Mouse (Mus musculus) kidney, embryonic 16.5 days (tissue): ENCODE measurements around the gene Sgsh. TPM values are rescaled to one million over a fixed set of nuclear protein-coding genes. Genes with fewer than 3 reads are reported as not detected.
"Not testable (repeated sequence)": the region's sequence is repeated elsewhere in the genome, so short reads cannot be mapped to it uniquely, and the experiment has no call there.

ENCODE experiments used
- ATAC-seq: fragments of 200-750 bp; cut with Nextera tagmentation; 2 replicates; pipeline ENCODE4 v1.8.0; 2017; ENCODE audit warnings: moderate TSS enrichment; ENCODE audit not compliant: low FRiP score, low TSS enrichment
- H3K27ac ChIP-seq: fragments of 300-500 bp; sonication (generic); 2 replicates; pipeline ENCODE4 v1.5.1; 2014; ENCODE audit warnings: low read length
- H3K27me3 ChIP-seq: fragments of 300-500 bp; sonication (generic); 2 replicates; pipeline ENCODE4 v1.6.1; 2014; ENCODE audit warnings: low read length, control low read depth, mixed read lengths; ENCODE audit not compliant: insufficient read depth
- H3K36me3 ChIP-seq: fragments of 300-500 bp; sonication (generic); 2 replicates; pipeline ENCODE4 v1.6.1; 2014; ENCODE audit warnings: low read length, control low read depth, mixed read lengths; ENCODE audit not compliant: insufficient read depth
- H3K4me1 ChIP-seq: fragments of 300-500 bp; sonication (generic); 2 replicates; pipeline ENCODE4 v1.6.1; 2014; ENCODE audit warnings: low read length, control low read depth, mixed read lengths; ENCODE audit not compliant: insufficient read depth
- H3K4me2 ChIP-seq: fragments of 300-500 bp; sonication (generic); replicated peaks from 2 replicates; pipeline ENCODE4 v1.6.1; 2014; ENCODE audit warnings: low read depth, low read length
- H3K4me3 ChIP-seq: fragments of 300-500 bp; sonication (generic); 2 replicates; pipeline ENCODE4 v1.5.1; 2014; ENCODE audit warnings: mild to moderate bottlenecking, low read length
- H3K9ac ChIP-seq: fragments of 300-500 bp; sonication (generic); replicated peaks from 2 replicates; pipeline ENCODE4 v1.6.1; 2014; ENCODE audit warnings: low read length
- H3K9me3 ChIP-seq: fragments of 300-500 bp; sonication (generic); 2 replicates; pipeline ENCODE4 v1.6.1; 2016; ENCODE audit warnings: low read length, control low read depth
- WGBS: fragments of 180-500 bp; shearing (Covaris S2); extraction: QIAGEN DNeasy Blood & Tissue Kit; methylation state at CpG from one replicate; pipeline ENCODE4 v1.1.7; 2014; 5-methylcytosine and 5-hydroxymethylcytosine counted together
- polyA plus RNA-seq: library from polyadenylated mRNA; unstranded; fragments of >200 nt; fragmentation: Nextera tagmentation; extraction: Ambion mirVana; gene quantifications from 2 replicates; pipeline ENCODE4 v1.2.1, GENCODE M21; 2015

Gene Sgsh
- polyA plus RNA-seq, 1 experiment from 2014 or later: 8.7 TPM

DNA sequence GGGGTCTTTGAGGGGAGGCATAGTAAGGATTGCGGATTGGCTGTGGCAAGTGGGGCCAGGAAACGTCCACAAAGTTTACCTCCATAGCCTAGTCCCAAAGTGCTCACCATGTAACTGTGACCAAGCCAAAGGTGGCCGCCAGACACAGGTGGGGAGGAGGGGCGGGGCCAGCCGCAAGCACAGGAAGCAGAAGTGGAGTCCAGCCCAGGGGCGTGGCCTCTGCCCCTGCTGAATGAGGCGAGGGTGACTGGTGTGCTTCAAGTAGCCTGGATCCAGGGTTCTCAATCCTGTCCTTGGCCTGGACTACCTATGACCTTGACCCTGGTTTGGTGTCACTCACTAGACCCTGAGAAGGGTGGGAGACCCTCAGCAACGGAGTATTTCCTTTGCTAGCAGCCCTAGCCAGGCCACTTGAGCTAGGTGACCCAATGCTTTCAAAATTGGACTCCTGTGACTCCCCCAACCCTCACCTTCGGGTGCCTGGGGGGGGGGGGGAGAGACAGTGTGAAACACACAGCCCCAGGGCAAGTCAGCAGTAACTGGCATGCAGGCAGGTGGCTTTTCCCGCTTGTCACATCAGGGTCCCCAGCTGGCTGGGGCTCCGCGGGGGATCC lies 36.8 kb upstream of the Sgsh start:
- 16% methylated on average over 11 of the region's 12 CpGs for WGBS
- Histone ChIP-seq H3K4me1 (peaks cover 27% of the 10 kb centered on the region), H3K27ac (no peak overlapping the region), H3K4me3 (peak overlapping the region; percentile 69), H3K9ac (peak overlapping the region; percentile 69), H3K36me3 (no peaks in the 10 kb centered on the region), H3K9me3 (no peaks in the 10 kb centered on the region), H3K4me2 (peak overlapping the region; percentile 85), H3K27me3 (peaks cover 19% of the 10 kb centered on the region)
- ATAC-seq: no peak

DNA sequence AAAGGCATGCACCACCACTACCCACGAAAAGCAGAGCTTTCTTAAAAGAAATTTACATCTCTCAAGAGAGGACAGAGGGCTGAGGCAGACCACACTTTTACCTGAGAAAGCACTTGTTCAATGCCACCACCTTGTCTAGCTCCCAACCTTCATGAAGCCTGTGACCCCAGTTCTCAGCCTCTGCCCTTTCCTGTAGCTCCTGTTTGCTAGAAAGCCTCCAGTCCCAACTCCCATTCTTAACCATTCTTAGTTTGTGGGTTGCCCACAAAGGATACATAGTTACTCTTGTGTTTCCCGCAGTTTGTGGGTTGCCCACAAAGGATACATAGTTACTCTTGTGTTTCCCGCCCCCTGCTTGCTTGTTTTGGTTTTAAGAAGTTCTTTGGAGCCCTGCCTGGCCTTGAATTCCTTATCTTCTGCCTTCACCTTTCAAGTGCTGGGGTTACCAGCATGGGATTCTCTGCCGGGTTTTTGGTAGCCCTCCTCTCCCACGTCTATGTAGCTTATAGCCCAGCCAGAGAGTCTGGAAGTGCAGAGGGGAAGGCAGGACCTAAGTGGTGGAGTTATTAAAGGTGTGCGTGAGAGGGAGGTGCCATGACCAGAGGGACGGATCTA lies 36.2 kb upstream of the Sgsh start:
- Histone ChIP-seq H3K4me1 (peaks cover 27% of the 10 kb centered on the region), H3K36me3 (no peaks in the 10 kb centered on the region), H3K4me2 (peak overlapping the region; percentile 96; the same call in 1 of the 2 replicates), H3K4me3 (no peak overlapping the region), H3K9me3 (no peaks in the 10 kb centered on the region), H3K27ac (no peak overlapping the region), H3K9ac (no peak overlapping the region), H3K27me3 (peaks cover 19% of the 10 kb centered on the region)
- WGBS: 44% methylated on average over 7 of the region's 7 CpGs
- ATAC-seq: no peak

- WGBS: 2% methylated on average over 53 of the region's 53 CpGs
- H3K27me3 ChIP-seq: peaks cover 19% of the 10 kb centered on the region
- peak overlapping the region; percentile 73 for H3K27ac ChIP-seq
- H3K9ac ChIP-seq: peak overlapping the region; percentile 77
- H3K36me3 ChIP-seq: no peaks in the 10 kb centered on the region
- peaks cover 27% of the 10 kb centered on the region for H3K4me1 ChIP-seq
- H3K4me3 ChIP-seq: peak overlapping the region; percentile 72
- peak overlapping the region; percentile 96 for H3K4me2 ChIP-seq
- no peaks in the 10 kb centered on the region for H3K9me3 ChIP-seq
- ATAC-seq: peak; percentile 53
These were observed 35.2 kb upstream of the Sgsh start for GRCm38 (mm10) chr11:119390271-119391231.

- Histone ChIP-seq H3K27ac (peak overlapping the region; percentile 73; the same call in 1 of the 2 replicates), H3K36me3 (no peaks in the 10 kb centered on the region), H3K4me1 (peaks cover 27% of the 10 kb centered on the region), H3K9ac (peak overlapping the region; percentile 77), H3K4me3 (peak overlapping the region; percentile 72), H3K27me3 (peaks cover 15% of the 10 kb centered on the region), H3K9me3 (no peaks in the 10 kb centered on the region), H3K4me2 (peak overlapping the region; percentile 96)
- peak; percentile 53 for ATAC-seq
- under 1% methylated on average over 35 of the region's 35 CpGs for WGBS
These were observed 34.5 kb upstream of the Sgsh start for GRCm38 (mm10) chr11:119389851-119390270.

GRCm38 (mm10) chr11:119387273-119387672 lies 31.9 kb upstream of the Sgsh start:
- not testable (repeated sequence) for H3K27ac ChIP-seq, H3K36me3 ChIP-seq, H3K4me2 ChIP-seq, H3K9ac ChIP-seq, H3K4me3 ChIP-seq, ATAC-seq, H3K27me3 ChIP-seq, H3K9me3 ChIP-seq
- peaks cover 20% of the 10 kb centered on the region for H3K4me1 ChIP-seq
- WGBS: 14% methylated on average over 3 of the region's 3 CpGs

GRCm38 (mm10) chr11:119386306-119386705 lies 31.0 kb upstream of the Sgsh start:
- Histone ChIP-seq H3K9ac (no peak overlapping the region), H3K36me3 (no peaks in the 10 kb centered on the region), H3K4me3 (no peak overlapping the region), H3K27me3 (peaks cover 5% of the 10 kb centered on the region), H3K4me1 (peaks cover 13% of the 10 kb centered on the region), H3K9me3 (no peaks in the 10 kb centered on the region), H3K27ac (no peak overlapping the region), H3K4me2 (no peak overlapping the region)
- no peak for ATAC-seq
- WGBS: over 99% methylated on average over 5 of the region's 5 CpGs

DNA sequence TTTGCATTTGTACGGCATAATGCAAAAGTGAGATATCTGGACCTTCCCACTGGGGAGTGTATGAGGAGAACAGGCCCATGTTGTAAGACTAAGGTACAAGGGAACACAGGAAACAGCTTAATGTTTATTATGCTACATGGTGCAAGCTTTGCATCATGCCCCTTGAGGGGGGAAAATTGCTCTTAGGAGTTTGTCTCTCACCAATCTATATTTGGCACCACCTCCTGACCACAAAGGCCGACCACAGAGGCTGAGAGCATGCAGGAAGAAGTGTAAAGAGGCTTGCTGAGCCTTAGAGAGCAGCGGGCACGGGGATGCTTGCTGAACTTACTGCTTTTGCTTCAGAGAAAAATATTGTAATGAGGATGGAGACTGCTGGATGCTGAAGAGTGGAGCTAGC lies 29.6 kb upstream of the Sgsh start:
- no peak overlapping the region for H3K4me3 ChIP-seq
- H3K4me2 ChIP-seq: no peak overlapping the region
- H3K27ac ChIP-seq: no peak overlapping the region
- no peak for ATAC-seq
- H3K9me3 ChIP-seq: no peaks in the 10 kb centered on the region
- H3K36me3 ChIP-seq: no peaks in the 10 kb centered on the region
- H3K9ac ChIP-seq: no peak overlapping the region
- 87% methylated on average over 4 of the region's 4 CpGs for WGBS
- H3K27me3 ChIP-seq: peaks cover 5% of the 10 kb centered on the region
- H3K4me1 ChIP-seq: peaks cover 6% of the 10 kb centered on the region

DNA sequence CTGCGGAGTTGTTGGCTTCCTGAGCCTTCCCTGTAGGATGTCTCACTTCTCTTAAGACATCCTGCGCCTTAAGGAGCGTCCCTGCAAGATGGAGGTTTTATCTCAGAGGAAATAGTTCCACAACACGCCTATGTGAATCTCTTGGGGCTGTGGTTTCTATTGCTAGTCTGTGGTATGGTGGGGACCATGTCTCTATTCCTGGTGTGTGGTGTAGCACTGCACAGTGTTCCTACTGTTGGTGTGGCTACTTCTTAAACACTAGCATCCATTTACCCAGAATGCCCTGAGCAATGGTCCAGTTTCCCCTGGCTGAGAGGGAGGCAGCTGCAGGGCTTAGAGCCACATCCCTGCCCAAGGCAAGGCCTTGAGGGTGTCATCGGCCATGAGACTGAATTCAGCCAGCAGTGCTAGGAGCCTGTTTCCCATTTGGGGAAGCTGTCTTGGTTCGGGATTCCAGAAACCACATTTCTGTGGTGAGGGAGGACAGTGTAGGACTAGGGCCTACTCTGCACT lies 27.1 kb upstream of the Sgsh start:
- no peaks in the 10 kb centered on the region for H3K27me3 ChIP-seq

DNA sequence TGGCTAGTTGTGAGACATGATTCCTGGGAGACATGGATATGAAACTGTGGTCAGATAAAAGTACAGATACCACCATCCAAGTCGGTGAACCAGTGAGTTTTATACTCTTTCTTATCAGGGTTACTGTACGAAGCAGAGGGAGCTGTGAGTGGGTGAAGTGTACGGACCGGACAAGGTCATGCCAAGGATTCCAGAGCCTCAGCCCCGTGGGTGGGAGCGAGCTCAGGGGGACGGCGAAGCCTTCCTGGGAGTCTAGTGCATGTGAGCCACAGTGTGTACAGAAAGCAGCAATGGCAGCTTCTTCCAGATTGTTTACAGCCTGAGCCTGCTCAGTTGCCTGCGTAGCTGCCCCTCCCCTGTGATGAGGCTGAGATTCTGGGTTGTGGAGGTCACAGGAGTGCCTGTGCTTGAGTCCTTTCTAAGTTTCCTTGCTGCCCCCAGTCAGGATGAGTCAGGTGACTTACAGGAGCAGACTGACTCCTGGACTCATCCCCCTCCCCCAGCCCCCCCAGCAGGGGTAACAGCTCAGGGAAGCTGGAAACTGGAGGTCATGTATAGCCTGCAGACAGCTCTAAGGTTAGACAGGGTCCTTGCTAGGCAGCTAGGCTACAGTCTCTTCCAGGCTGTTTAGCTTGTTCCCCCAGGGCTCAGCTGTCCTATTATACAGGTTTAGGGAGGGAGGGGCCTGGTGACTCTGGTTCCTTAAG lies 26.4 kb upstream of the Sgsh start:
- Histone ChIP-seq H3K36me3 (peaks cover 13% of the 10 kb centered on the region; the same call in 1 of the 2 replicates), H3K27me3 (no peaks in the 10 kb centered on the region), H3K9me3 (no peaks in the 10 kb centered on the region), H3K27ac (no peak overlapping the region), H3K4me2 (no peak overlapping the region), H3K4me3 (no peak overlapping the region), H3K4me1 (no peaks in the 10 kb centered on the region), H3K9ac (no peak overlapping the region)
- no peak for ATAC-seq
- WGBS: 70% methylated on average over 9 of the region's 9 CpGs

More for the DNA sequence above, 27.1 kb upstream of the Sgsh start:
- WGBS: 85% methylated on average over 6 of the region's 6 CpGs
- Histone ChIP-seq H3K9me3 (no peaks in the 10 kb centered on the region), H3K27ac (no peak overlapping the region), H3K4me2 (no peak overlapping the region), H3K9ac (no peak overlapping the region), H3K4me1 (no peaks in the 10 kb centered on the region), H3K4me3 (no peak overlapping the region), H3K36me3 (peaks cover 10% of the 10 kb centered on the region; the same call in 1 of the 2 replicates)
- no peak for ATAC-seq
